Mouse (Mus musculus): ENCODE data around the gene Crim1. TPM values are rescaled to one million over a fixed set of nuclear protein-coding genes. Genes with fewer than 3 reads are reported as not detected.
A peak's percentile ranks its signal among the peaks of the same experiment; 100 is the strongest.

Gene Crim1
- polyA plus RNA-seq, 1 experiment from 2014 or later, result 5.2 TPM

- H3K4me2 ChIP-seq, result no peak overlapping the region
- ATAC-seq (ENCODE audit: insufficient read depth, low FRiP score, low read depth), result no peak
- no peak overlapping the region for H3K9ac ChIP-seq
- H3K4me3 ChIP-seq (replicated peaks), result no peak overlapping the region
- WGBS, result 67% methylated on average over 1 of the region's 1 CpGs
- no peaks in the 10 kb centered on the region for H3K27me3 ChIP-seq (replicated peaks)
- H3K4me1 ChIP-seq, result no peaks in the 10 kb centered on the region
- no peak overlapping the region for H3K27ac ChIP-seq
- H3K36me3 ChIP-seq, result peaks cover 12% of the 10 kb centered on the region
- H3K9me3 ChIP-seq, result no peaks in the 10 kb centered on the region
Measured at GRCm38 (mm10) chr17:78370445-78370844, 170.4 kb downstream of the Crim1 start.

GRCm38 (mm10) chr17:78373174-78373573, 173.1 kb downstream of the Crim1 start:
- no peak overlapping the region for H3K27ac ChIP-seq
- no peak overlapping the region for H3K9ac ChIP-seq
- H3K4me1 ChIP-seq, result no peaks in the 10 kb centered on the region
- peaks cover 15% of the 10 kb centered on the region; the same call in 1 of the 2 replicates for H3K36me3 ChIP-seq
- H3K9me3 ChIP-seq, result no peaks in the 10 kb centered on the region
- ATAC-seq (ENCODE audit: insufficient read depth, low FRiP score, low read depth), result no peak
- 84% methylated on average over 6 of the region's 6 CpGs for WGBS
- no peaks in the 10 kb centered on the region for H3K27me3 ChIP-seq (replicated peaks)
- no peak overlapping the region for H3K4me2 ChIP-seq
- H3K4me3 ChIP-seq (replicated peaks), result no peak overlapping the region

- Histone ChIP-seq H3K4me1 (no peaks in the 10 kb centered on the region), H3K27ac (no peak overlapping the region), H3K9ac (no peak overlapping the region), H3K36me3 (peaks cover 17% of the 10 kb centered on the region; the same call in 1 of the 2 replicates), H3K4me3 (replicated peaks) (no peak overlapping the region), H3K27me3 (replicated peaks) (no peaks in the 10 kb centered on the region), H3K4me2 (no peak overlapping the region), H3K9me3 (no peaks in the 10 kb centered on the region)
- ATAC-seq (ENCODE audit: insufficient read depth, low FRiP score, low read depth), result no peak
- 88% methylated on average over 8 of the region's 8 CpGs for WGBS
Measured at GRCm38 (mm10) chr17:78373849-78374248, 173.8 kb downstream of the Crim1 start.

GRCm38 (mm10) chr17:78374756-78375155, 174.7 kb downstream of the Crim1 start:
- 78% methylated on average over 10 of the region's 10 CpGs for WGBS
- Histone ChIP-seq H3K9me3 (no peaks in the 10 kb centered on the region), H3K27me3 (replicated peaks) (no peaks in the 10 kb centered on the region)

GRCm38 (mm10) chr17:78376587-78376986, 176.5 kb downstream of the Crim1 start:
- H3K9ac ChIP-seq, result no peak overlapping the region
- no peaks in the 10 kb centered on the region for H3K9me3 ChIP-seq
- no peak for ATAC-seq (ENCODE audit: insufficient read depth, low FRiP score, low read depth)
- H3K36me3 ChIP-seq, result peaks cover 14% of the 10 kb centered on the region; the same call in 1 of the 2 replicates
- no peak overlapping the region for H3K4me3 ChIP-seq (replicated peaks)
- no peaks in the 10 kb centered on the region for H3K4me1 ChIP-seq
- H3K27ac ChIP-seq, result no peak overlapping the region
- H3K27me3 ChIP-seq (replicated peaks), result no peaks in the 10 kb centered on the region
- 55% methylated on average over 8 of the region's 8 CpGs for WGBS
- H3K4me2 ChIP-seq, result no peak overlapping the region

More at GRCm38 (mm10) chr17:78374756-78375155, 174.7 kb downstream of the Crim1 start:
- Histone ChIP-seq H3K4me2 (no peak overlapping the region), H3K27ac (no peak overlapping the region), H3K9ac (no peak overlapping the region), H3K36me3 (peaks cover 14% of the 10 kb centered on the region; the same call in 1 of the 2 replicates), H3K4me3 (replicated peaks) (no peak overlapping the region), H3K4me1 (no peaks in the 10 kb centered on the region)
- no peak for ATAC-seq (ENCODE audit: insufficient read depth, low FRiP score, low read depth)

GRCm38 (mm10) chr17:78379079-78379729, 179.2 kb downstream of the Crim1 start:
- Histone ChIP-seq H3K4me3 (replicated peaks) (no peak overlapping the region), H3K9ac (no peak overlapping the region), H3K36me3 (peaks cover 14% of the 10 kb centered on the region; the same call in 1 of the 2 replicates), H3K9me3 (no peaks in the 10 kb centered on the region), H3K27ac (no peak overlapping the region), H3K4me2 (no peak overlapping the region), H3K4me1 (no peaks in the 10 kb centered on the region), H3K27me3 (replicated peaks) (no peaks in the 10 kb centered on the region)
- WGBS, result 75% methylated on average over 8 of the region's 8 CpGs
- no peak for ATAC-seq (ENCODE audit: insufficient read depth, low FRiP score, low read depth)

GRCm38 (mm10) chr17:78379730-78380245, 179.7 kb downstream of the Crim1 start:
- Histone ChIP-seq H3K9ac (no peak overlapping the region), H3K4me1 (no peaks in the 10 kb centered on the region), H3K4me3 (replicated peaks) (no peak overlapping the region), H3K27ac (no peak overlapping the region), H3K27me3 (replicated peaks) (no peaks in the 10 kb centered on the region), H3K36me3 (peaks cover 14% of the 10 kb centered on the region; the same call in 1 of the 2 replicates), H3K4me2 (no peak overlapping the region), H3K9me3 (no peaks in the 10 kb centered on the region)
- no peak for ATAC-seq (ENCODE audit: insufficient read depth, low FRiP score, low read depth)
- WGBS, result 59% methylated on average over 11 of the region's 11 CpGs

GRCm38 (mm10) chr17:78382321-78382720, 182.3 kb downstream of the Crim1 start:
- H3K27ac ChIP-seq, result no peak overlapping the region
- H3K27me3 ChIP-seq (replicated peaks), result no peaks in the 10 kb centered on the region
- H3K4me2 ChIP-seq, result no peak overlapping the region
- 0 out of 2 replicates have a peak, but pooled peaks cover 9% of the 10 kb centered on the region for H3K36me3 ChIP-seq
- ATAC-seq (ENCODE audit: insufficient read depth, low FRiP score, low read depth), result no peak
- no peaks in the 10 kb centered on the region for H3K9me3 ChIP-seq
- WGBS, result 84% methylated on average over 3 of the region's 3 CpGs
- no peak overlapping the region for H3K4me3 ChIP-seq (replicated peaks)
- no peak overlapping the region for H3K9ac ChIP-seq
- H3K4me1 ChIP-seq, result no peaks in the 10 kb centered on the region

GRCm38 (mm10) chr17:78387665-78388064, 187.6 kb downstream of the Crim1 start:
- H3K4me1 ChIP-seq, result no peaks in the 10 kb centered on the region
- no peak overlapping the region for H3K4me3 ChIP-seq (replicated peaks)
- no peak overlapping the region for H3K9ac ChIP-seq
- no peaks in the 10 kb centered on the region for H3K36me3 ChIP-seq
- no peak overlapping the region for H3K27ac ChIP-seq
- no peaks in the 10 kb centered on the region for H3K9me3 ChIP-seq
- 71% methylated on average over 9 of the region's 9 CpGs for WGBS
- no peak for ATAC-seq (ENCODE audit: insufficient read depth, low FRiP score, low read depth)
- H3K4me2 ChIP-seq, result no peak overlapping the region
- H3K27me3 ChIP-seq (replicated peaks), result no peaks in the 10 kb centered on the region

GRCm38 (mm10) chr17:78388101-78388847, 188.2 kb downstream of the Crim1 start:
- 65% methylated on average over 9 of the region's 9 CpGs for WGBS
- Histone ChIP-seq H3K27ac (no peak overlapping the region; the same call in 1 of the 2 replicates), H3K36me3 (no peaks in the 10 kb centered on the region), H3K4me3 (replicated peaks) (no peak overlapping the region), H3K4me2 (no peak overlapping the region), H3K9me3 (no peaks in the 10 kb centered on the region), H3K4me1 (no peaks in the 10 kb centered on the region), H3K27me3 (replicated peaks) (no peaks in the 10 kb centered on the region), H3K9ac (no peak overlapping the region)
- peak; percentile 76 for ATAC-seq (ENCODE audit: insufficient read depth, low FRiP score, low read depth)

GRCm38 (mm10) chr17:78389573-78389972, 189.5 kb downstream of the Crim1 start:
- ATAC-seq (ENCODE audit: insufficient read depth, low FRiP score, low read depth), result no peak

More at GRCm38 (mm10) chr17:78389573-78389972, 189.5 kb downstream of the Crim1 start:
- WGBS, result 87% methylated on average over 5 of the region's 5 CpGs
- Histone ChIP-seq H3K4me3 (replicated peaks) (no peak overlapping the region), H3K36me3 (no peaks in the 10 kb centered on the region), H3K27ac (no peak overlapping the region), H3K27me3 (replicated peaks) (no peaks in the 10 kb centered on the region), H3K9ac (no peak overlapping the region), H3K4me2 (no peak overlapping the region), H3K9me3 (no peaks in the 10 kb centered on the region), H3K4me1 (no peaks in the 10 kb centered on the region)

All from stomach, embryonic 15.5 days (tissue).